Mouse (Mus musculus): ENCODE data around the gene Rpp40. TPM values are rescaled to one million over a fixed set of nuclear protein-coding genes. Genes with fewer than 3 reads are reported as not detected.
A peak's percentile ranks its signal among the peaks of the same experiment; 100 is the strongest.

Rpp40 gene
- polyA plus RNA-seq, 1 experiment from 2014 or later, result 6.5 TPM

DNA sequence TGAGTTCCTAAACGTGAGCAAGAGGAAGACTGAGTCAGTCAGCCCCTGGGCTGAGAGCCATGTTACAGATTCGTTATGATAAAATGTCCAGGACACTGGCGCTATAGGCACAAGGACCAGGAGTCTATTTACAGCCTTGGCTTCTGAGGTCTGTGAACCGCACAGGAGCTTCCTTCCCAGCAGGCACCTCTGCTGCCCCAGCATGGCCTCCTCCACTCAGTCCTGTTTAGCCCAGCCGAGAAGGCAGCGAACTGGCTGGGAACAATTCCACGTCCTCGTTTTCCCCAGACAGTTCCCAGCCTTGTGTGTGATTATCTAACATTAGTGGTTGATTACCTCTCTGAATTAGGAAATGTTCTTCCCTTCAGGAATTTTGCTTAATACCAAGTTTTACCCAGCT lies 45.2 kb downstream of the Rpp40 start:
- ATAC-seq, result no peak
- H3K9ac ChIP-seq (replicated peaks; ENCODE audit: low read depth), result no peak overlapping the region
- no peaks in the 10 kb centered on the region for H3K4me1 ChIP-seq (ENCODE audit: insufficient read depth, low read depth, low read length)
- H3K36me3 ChIP-seq (ENCODE audit: insufficient read depth, low read length), result no peaks in the 10 kb centered on the region; the same call in 1 of the 2 replicates
- no peak for TF ChIP-seq CTCF (IDR thresholded peaks at IDR 0.05)
- no peak for TF ChIP-seq EP300 (IDR thresholded peaks at IDR 0.05)
- H3K4me2 ChIP-seq (replicated peaks; ENCODE audit: low read depth, low read length), result no peak overlapping the region
- H3K4me3 ChIP-seq (ENCODE audit: low read depth, low read length), result no peak overlapping the region
- H3K9me3 ChIP-seq (ENCODE audit: low read length), result no peaks in the 10 kb centered on the region
- H3K27ac ChIP-seq (ENCODE audit: low read length), result no peak overlapping the region
- H3K27me3 ChIP-seq (replicated peaks; ENCODE audit: insufficient read depth, low read length), result no peaks in the 10 kb centered on the region
- no peak for DNase-seq (ENCODE audit: low spot score)
- WGBS, result 72% methylated on average over 8 of the region's 8 CpGs

DNA sequence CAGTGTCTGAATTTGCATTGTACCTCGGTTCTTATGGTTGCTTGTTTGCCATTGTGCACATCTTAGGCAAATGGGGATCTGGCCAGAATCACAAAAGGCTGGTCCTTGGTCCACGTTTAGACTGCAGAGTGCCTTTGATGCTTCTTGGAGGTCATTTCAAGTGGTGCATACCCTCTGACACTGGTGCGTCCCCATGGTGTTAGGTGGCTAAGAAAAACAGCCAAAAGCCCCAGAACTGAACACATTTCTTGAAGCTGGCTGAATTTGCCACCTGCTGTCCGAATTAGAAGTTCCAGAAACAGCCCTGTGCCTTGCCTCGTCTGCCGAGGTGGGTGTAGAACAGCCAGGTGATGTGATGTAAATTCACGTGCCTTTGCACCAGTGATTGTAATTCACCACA lies 48.7 kb downstream of the Rpp40 start:
- ATAC-seq, result no peak
- no peak for DNase-seq (ENCODE audit: low spot score)
- no peaks in the 10 kb centered on the region for H3K9me3 ChIP-seq (ENCODE audit: low read length)
- no peaks in the 10 kb centered on the region for H3K4me1 ChIP-seq (ENCODE audit: insufficient read depth, low read depth, low read length)
- H3K4me2 ChIP-seq (replicated peaks; ENCODE audit: low read depth, low read length), result no peak overlapping the region
- H3K27ac ChIP-seq (ENCODE audit: low read length), result no peak overlapping the region
- TF ChIP-seq EP300 (IDR thresholded peaks at IDR 0.05) (no peak), CTCF (IDR thresholded peaks at IDR 0.05) (no peak)
- 87% methylated on average over 7 of the region's 7 CpGs for WGBS
- no peaks in the 10 kb centered on the region for H3K27me3 ChIP-seq (replicated peaks; ENCODE audit: insufficient read depth, low read length)
- H3K4me3 ChIP-seq (ENCODE audit: low read depth, low read length), result no peak overlapping the region
- H3K9ac ChIP-seq (replicated peaks; ENCODE audit: low read depth), result no peak overlapping the region
- no peaks in the 10 kb centered on the region; the same call in 1 of the 2 replicates for H3K36me3 ChIP-seq (ENCODE audit: insufficient read depth, low read length)

DNA sequence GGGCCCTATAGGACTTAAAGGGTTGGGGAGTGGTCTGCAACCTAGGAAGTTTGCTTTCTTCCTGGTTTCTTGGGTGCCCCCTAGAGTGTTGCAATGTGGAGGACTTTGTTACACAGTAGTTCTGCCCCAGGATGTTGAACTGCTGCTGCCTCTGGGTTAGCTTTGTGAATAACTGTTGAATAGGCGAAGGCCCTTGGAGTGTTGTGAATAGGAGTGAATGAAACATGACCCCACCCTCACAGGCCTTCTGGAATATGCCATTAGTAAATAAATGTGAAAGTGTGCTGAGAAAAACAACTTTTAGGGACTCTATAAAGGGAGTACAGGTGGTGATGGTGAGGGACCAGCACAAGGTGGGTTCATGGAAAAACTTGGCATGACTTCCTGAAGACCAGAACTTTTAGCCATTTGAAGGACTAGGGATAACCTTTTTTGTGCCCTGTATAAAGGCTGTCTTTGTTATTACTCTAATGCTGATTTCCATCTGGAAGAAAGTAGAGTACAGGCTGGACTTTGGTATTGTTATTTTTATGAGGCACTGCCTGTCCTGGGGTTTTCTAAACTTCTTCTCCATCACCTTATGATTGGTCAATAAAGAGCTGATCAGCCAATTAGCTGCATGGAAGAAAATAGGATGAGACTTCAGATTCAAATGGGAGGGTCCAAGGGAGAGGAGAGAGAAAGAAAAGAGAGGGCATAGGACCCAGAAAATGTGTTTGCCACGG lies 53.1 kb downstream of the Rpp40 start:
- Histone ChIP-seq H3K27ac (ENCODE audit: low read length) (no peak overlapping the region), H3K9ac (replicated peaks; ENCODE audit: low read depth) (no peak overlapping the region), H3K9me3 (ENCODE audit: low read length) (no peaks in the 10 kb centered on the region), H3K4me2 (replicated peaks; ENCODE audit: low read depth, low read length) (no peak overlapping the region), H3K36me3 (ENCODE audit: insufficient read depth, low read length) (no peaks in the 10 kb centered on the region), H3K4me1 (ENCODE audit: insufficient read depth, low read depth, low read length) (peaks cover 5% of the 10 kb centered on the region; the same call in 1 of the 2 replicates), H3K27me3 (replicated peaks; ENCODE audit: insufficient read depth, low read length) (no peaks in the 10 kb centered on the region), H3K4me3 (ENCODE audit: low read depth, low read length) (no peak overlapping the region)
- WGBS, result 82% methylated on average over 2 of the region's 2 CpGs
- no peak for TF ChIP-seq CTCF (IDR thresholded peaks at IDR 0.05)
- no peak for TF ChIP-seq EP300 (IDR thresholded peaks at IDR 0.05)
- ATAC-seq (no peak), DNase-seq (ENCODE audit: low spot score) (no peak)

DNA sequence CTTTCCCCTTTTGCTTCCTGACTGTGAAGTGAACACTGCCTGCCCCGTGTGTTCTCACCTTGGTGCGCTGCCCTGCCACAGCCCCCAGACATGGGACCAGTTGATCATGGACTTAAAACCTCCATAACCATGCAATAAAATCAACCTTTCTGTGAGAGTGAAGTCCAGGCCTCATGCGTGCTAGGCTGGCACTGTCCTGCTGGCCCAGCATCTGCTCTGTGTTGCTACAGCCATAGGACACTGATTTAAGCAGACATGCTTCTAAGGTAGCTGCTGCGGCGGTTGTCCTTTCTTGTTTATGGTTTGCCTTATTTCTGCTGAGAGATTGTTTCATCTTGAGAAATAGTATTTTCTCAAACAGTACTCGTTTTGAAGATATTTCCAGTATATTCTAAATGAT lies 54.6 kb downstream of the Rpp40 start:
- Histone ChIP-seq H3K4me3 (ENCODE audit: low read depth, low read length) (no peak overlapping the region), H3K27ac (ENCODE audit: low read length) (no peak overlapping the region), H3K9me3 (ENCODE audit: low read length) (no peaks in the 10 kb centered on the region), H3K4me1 (ENCODE audit: insufficient read depth, low read depth, low read length) (peaks cover 5% of the 10 kb centered on the region; the same call in 1 of the 2 replicates), H3K9ac (replicated peaks; ENCODE audit: low read depth) (no peak overlapping the region), H3K36me3 (ENCODE audit: insufficient read depth, low read length) (no peaks in the 10 kb centered on the region), H3K27me3 (replicated peaks; ENCODE audit: insufficient read depth, low read length) (no peaks in the 10 kb centered on the region), H3K4me2 (replicated peaks; ENCODE audit: low read depth, low read length) (no peak overlapping the region)
- no peak for TF ChIP-seq EP300 (IDR thresholded peaks at IDR 0.05)
- DNase-seq (ENCODE audit: low spot score) (no peak), ATAC-seq (no peak)
- WGBS, result 93% methylated on average over 6 of the region's 6 CpGs

DNA sequence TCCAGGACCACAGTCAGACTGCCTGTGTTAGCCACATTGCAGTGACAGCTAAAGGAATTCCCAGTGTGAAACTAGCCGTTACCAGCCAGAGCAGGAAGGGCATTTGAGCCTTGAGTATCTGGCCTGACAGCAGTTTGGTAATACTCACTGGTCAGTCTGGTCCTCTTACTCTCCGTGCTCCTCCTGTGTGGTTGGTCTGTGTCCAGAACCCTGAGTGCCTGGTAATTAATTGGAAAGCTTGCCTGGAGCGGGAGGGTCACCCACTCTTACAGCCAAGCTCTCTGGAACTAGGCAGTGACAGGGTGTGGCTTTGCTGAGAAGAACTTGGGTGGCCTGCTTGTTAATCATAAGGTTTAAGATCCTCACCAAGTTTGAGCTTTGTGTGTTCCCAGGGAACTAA lies 57.5 kb downstream of the Rpp40 start:
- Histone ChIP-seq H3K36me3 (ENCODE audit: insufficient read depth, low read length) (no peaks in the 10 kb centered on the region), H3K4me3 (ENCODE audit: low read depth, low read length) (no peak overlapping the region), H3K4me2 (replicated peaks; ENCODE audit: low read depth, low read length) (no peak overlapping the region), H3K27me3 (replicated peaks; ENCODE audit: insufficient read depth, low read length) (no peaks in the 10 kb centered on the region), H3K9ac (replicated peaks; ENCODE audit: low read depth) (no peak overlapping the region), H3K4me1 (ENCODE audit: insufficient read depth, low read depth, low read length) (peaks cover 5% of the 10 kb centered on the region; the same call in 1 of the 2 replicates), H3K27ac (ENCODE audit: low read length) (no peak overlapping the region), H3K9me3 (ENCODE audit: low read length) (no peaks in the 10 kb centered on the region)
- peak; percentile 50 for DNase-seq (ENCODE audit: low spot score)
- peak; percentile 48 for ATAC-seq
- no peak for TF ChIP-seq CTCF (IDR thresholded peaks at IDR 0.05)
- TF ChIP-seq EP300 (IDR thresholded peaks at IDR 0.05), result no peak
- WGBS, result 34% methylated on average over 3 of the region's 3 CpGs

DNA sequence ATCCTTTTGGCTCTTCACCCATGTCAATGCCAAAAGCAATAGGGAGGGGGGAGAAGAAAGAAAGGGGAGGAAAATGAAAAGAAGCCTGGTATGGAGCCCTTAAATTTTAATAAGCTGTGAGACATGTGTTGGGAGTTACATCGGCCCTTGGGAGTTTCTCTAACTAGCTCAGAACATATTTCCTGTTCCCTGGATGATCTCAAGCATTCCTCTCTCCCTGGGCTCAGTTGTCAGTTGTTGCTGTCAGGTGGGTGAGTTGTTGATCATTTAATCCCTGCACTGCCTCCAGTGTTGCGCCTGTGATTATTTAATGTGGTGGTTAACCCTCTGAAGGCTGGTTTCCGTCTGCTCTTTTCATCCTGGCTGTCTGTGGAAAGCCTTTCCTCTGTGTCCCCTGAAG lies 60.9 kb downstream of the Rpp40 start:
- DNase-seq (ENCODE audit: low spot score) (no peak), ATAC-seq (no peak)
- no peak for TF ChIP-seq CTCF (IDR thresholded peaks at IDR 0.05)
- no peak for TF ChIP-seq EP300 (IDR thresholded peaks at IDR 0.05)
- Histone ChIP-seq H3K27ac (ENCODE audit: low read length) (no peak overlapping the region), H3K9me3 (ENCODE audit: low read length) (no peaks in the 10 kb centered on the region), H3K36me3 (ENCODE audit: insufficient read depth, low read length) (no peaks in the 10 kb centered on the region), H3K4me1 (ENCODE audit: insufficient read depth, low read depth, low read length) (peaks cover 5% of the 10 kb centered on the region; the same call in 1 of the 2 replicates), H3K4me2 (replicated peaks; ENCODE audit: low read depth, low read length) (no peak overlapping the region), H3K4me3 (ENCODE audit: low read depth, low read length) (no peak overlapping the region), H3K27me3 (replicated peaks; ENCODE audit: insufficient read depth, low read length) (no peaks in the 10 kb centered on the region), H3K9ac (replicated peaks; ENCODE audit: low read depth) (no peak overlapping the region)
- 63% methylated on average over 3 of the region's 3 CpGs for WGBS

Other genes starting within 250 kb of the Rpp40 start
- gene Cdyl, start 246.5 kb downstream of the Rpp40 start, polyA plus RNA-seq (2015; fragmentation: Nextera tagmentation; extraction: Ambion mirVana), result 9.4 and 10.9 TPM in 2 replicates
- gene Ppp1r3g, start 52.5 kb upstream of the Rpp40 start, polyA plus RNA-seq (2015; fragmentation: Nextera tagmentation; extraction: Ambion mirVana), result 0.38 and 0.55 TPM in 2 replicates
- gene Fars2, start 211.1 kb upstream of the Rpp40 start, polyA plus RNA-seq (2015; fragmentation: Nextera tagmentation; extraction: Ambion mirVana), result 32.9 and 33.2 TPM in 2 replicates
- gene Lyrm4, start 211.2 kb upstream of the Rpp40 start, polyA plus RNA-seq (2015; fragmentation: Nextera tagmentation; extraction: Ambion mirVana), result 23.5 and 26.7 TPM in 2 replicates